Comparison of ENCODE assay signal across 19 mouse cellular contexts in genomic region chr9:119909931-119910330, GRCm38 (mm10). TPM values are rescaled to one million over a fixed set of nuclear protein-coding genes. Genes with fewer than 3 reads are reported as not detected.
"Had no signal": no experiment of that assay in that cellular context is flagged by ENCODE, and none has a peak within 500 bp of the region (broad histone marks: within the 10 kb centered on the region; RNA-seq: fewer than 3 reads in every experiment).

No protein-coding gene starts in this region.

- H3K4me2 ChIP-seq: liver, embryonic 15.5 days; lung, embryonic 15.5 days; midbrain, embryonic 11.5 days; midbrain, embryonic 13.5 days; midbrain, embryonic 15.5 days; neural tube, embryonic 12.5 days; stomach, embryonic 15.5 days had no signal

- H3K9me3 ChIP-seq: liver, embryonic 15.5 days; lung, embryonic 15.5 days; megakaryocyte, embryonic 14.5 days; midbrain, embryonic 13.5 days; midbrain, embryonic 15.5 days; neural tube, embryonic 12.5 days; stomach, embryonic 15.5 days had no signal

- H3K9ac ChIP-seq: liver, embryonic 15.5 days; liver, postnatal 0 days; lung, embryonic 15.5 days; midbrain, embryonic 13.5 days; midbrain, embryonic 15.5 days; neural tube, embryonic 12.5 days; stomach, embryonic 15.5 days had no signal

- H3K27me3 ChIP-seq: liver, embryonic 15.5 days; lung, embryonic 15.5 days; megakaryocyte, embryonic 14.5 days; midbrain, embryonic 13.5 days; midbrain, embryonic 15.5 days; neural tube, embryonic 12.5 days; stomach, embryonic 15.5 days had no signal

- ATAC-seq: liver, postnatal 0 days; lung, postnatal 0 days; midbrain, embryonic 13.5 days; midbrain, embryonic 15.5 days had no signal

- H3K4me3 ChIP-seq: liver, embryonic 15.5 days; lung, embryonic 15.5 days; megakaryocyte, embryonic 14.5 days; midbrain, embryonic 13.5 days; midbrain, embryonic 15.5 days; neural tube, embryonic 12.5 days; stomach, embryonic 15.5 days had no signal

- H3K27ac ChIP-seq: liver, embryonic 15.5 days; lung, embryonic 15.5 days; macrophage; midbrain, embryonic 13.5 days; midbrain, embryonic 15.5 days; neural tube, embryonic 12.5 days; stomach, embryonic 15.5 days; stomach, postnatal 0 days had no signal

- DNase-seq: liver, postnatal 0 days; lung, adult 2 months; lung, postnatal 14 days; lung, postnatal 36 days; thymus, adult 18-20 months; thymus, postnatal 25 days; thymus, postnatal 4 days had no signal

- H3K4me1 ChIP-seq: liver, embryonic 15.5 days; lung, embryonic 15.5 days; megakaryocyte, embryonic 14.5 days; midbrain, embryonic 13.5 days; midbrain, embryonic 15.5 days; neural tube, embryonic 12.5 days; stomach, embryonic 15.5 days had no signal

RNA-seq across cellular contexts. Expression of gene Ttc21a, which starts 27.5 kb away (rescaled TPM):
- total RNA-seq: monocyte, adult 5-6 weeks had no signal
